Mouse (Mus musculus): Measurements from ENCODE around the gene Ccdc110. TPM values are rescaled to one million over a fixed set of nuclear protein-coding genes. Genes with fewer than 3 reads are reported as not detected.

Ccdc110 gene
- polyA plus RNA-seq, 1 experiment from 2014 or later, result 0.24 TPM

DNA sequence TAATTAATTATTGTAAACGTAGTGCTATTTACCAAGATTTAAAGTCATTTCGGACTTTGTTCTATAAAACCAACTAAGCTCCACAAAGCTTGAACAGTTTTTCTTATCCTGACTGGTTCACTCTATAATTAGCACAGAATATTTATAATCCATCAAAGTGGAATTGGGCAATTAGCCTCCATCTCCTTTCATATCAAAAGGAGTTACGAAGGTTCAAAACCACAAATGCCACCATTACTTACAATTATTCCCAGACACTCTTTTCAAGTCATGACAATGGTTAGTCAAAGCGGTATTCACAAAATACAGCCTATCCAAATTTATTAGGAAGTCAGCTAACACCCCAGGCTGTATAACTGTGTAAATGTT is 28.2 kb upstream of the Ccdc110 start:
- ATAC-seq (ENCODE audit: low read depth), result no peak
- Histone ChIP-seq H3K27ac (ENCODE audit: low read depth, low read length) (no peak overlapping the region), H3K27me3 (ENCODE audit: control insufficient read depth, insufficient read depth, low read length) (no peaks in the 10 kb centered on the region), H3K4me3 (ENCODE audit: low read depth, low read length) (no peak overlapping the region), H3K9ac (replicated peaks; ENCODE audit: low read depth, low read length) (no peak overlapping the region), H3K36me3 (ENCODE audit: control insufficient read depth, insufficient read depth, low read length) (no peaks in the 10 kb centered on the region), H3K4me1 (ENCODE audit: control insufficient read depth, insufficient read depth, low read length) (peaks cover 8% of the 10 kb centered on the region; the same call in 1 of the 2 replicates), H3K4me2 (ENCODE audit: low read depth, low read length) (no peak overlapping the region), H3K9me3 (ENCODE audit: control insufficient read depth, low read length) (no peaks in the 10 kb centered on the region)
- 78% methylated on average over 4 of the region's 4 CpGs for WGBS

DNA sequence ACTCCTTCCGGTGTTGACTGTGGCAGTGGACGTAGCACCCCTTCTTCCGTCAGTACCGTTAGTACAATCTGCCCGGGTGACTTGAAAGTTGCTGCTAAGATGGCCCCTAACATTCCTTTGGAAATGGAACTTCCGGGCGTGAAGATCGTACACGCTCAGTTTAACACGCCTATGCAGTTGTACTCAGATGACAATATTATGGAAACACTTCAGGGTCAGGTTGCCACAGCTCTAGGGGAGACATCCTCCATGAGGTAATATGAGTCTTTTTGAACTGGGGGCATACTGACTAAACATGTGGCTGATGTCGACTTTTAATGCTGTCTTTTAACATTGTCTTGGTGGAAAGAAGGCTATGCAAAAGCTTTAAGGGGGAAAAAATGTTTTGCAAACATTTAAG is 20.7 kb upstream of the Ccdc110 start:
- H3K36me3 ChIP-seq (ENCODE audit: control insufficient read depth, insufficient read depth, low read length), result no peaks in the 10 kb centered on the region
- no peak overlapping the region for H3K4me3 ChIP-seq (ENCODE audit: low read depth, low read length)
- H3K9ac ChIP-seq (replicated peaks; ENCODE audit: low read depth, low read length), result no peak overlapping the region
- no peaks in the 10 kb centered on the region for H3K27me3 ChIP-seq (ENCODE audit: control insufficient read depth, insufficient read depth, low read length)
- H3K4me1 ChIP-seq (ENCODE audit: control insufficient read depth, insufficient read depth, low read length), result peaks cover 3% of the 10 kb centered on the region; the same call in 1 of the 2 replicates
- H3K9me3 ChIP-seq (ENCODE audit: control insufficient read depth, low read length), result no peaks in the 10 kb centered on the region
- 91% methylated on average over 11 of the region's 11 CpGs for WGBS
- ATAC-seq (ENCODE audit: low read depth), result no peak
- H3K27ac ChIP-seq (ENCODE audit: low read depth, low read length), result no peak overlapping the region
- no peak overlapping the region for H3K4me2 ChIP-seq (ENCODE audit: low read depth, low read length)

DNA sequence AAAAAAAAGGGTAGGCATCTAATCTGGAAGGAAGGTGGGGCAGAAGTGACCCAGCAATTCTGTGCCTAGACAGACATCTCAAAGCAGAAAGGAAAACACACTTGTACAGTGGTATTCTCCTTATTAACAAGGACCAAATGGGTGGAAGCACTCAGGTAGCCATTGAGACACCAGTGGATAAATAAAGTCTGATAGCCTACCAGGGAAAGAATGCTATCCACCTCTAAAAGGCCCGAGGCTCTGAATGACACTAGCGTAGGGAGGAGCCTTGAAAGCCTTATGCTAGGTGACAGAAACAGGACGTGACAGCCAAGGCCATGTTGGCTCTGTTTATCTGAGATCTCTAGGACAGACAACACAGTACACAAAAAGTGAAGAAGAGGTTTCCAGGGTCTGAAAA is 17.9 kb upstream of the Ccdc110 start:
- Histone ChIP-seq H3K4me1 (ENCODE audit: control insufficient read depth, insufficient read depth, low read length) (no peaks in the 10 kb centered on the region), H3K4me3 (ENCODE audit: low read depth, low read length) (no peak overlapping the region), H3K4me2 (ENCODE audit: low read depth, low read length) (no peak overlapping the region), H3K9me3 (ENCODE audit: control insufficient read depth, low read length) (no peaks in the 10 kb centered on the region), H3K36me3 (ENCODE audit: control insufficient read depth, insufficient read depth, low read length) (no peaks in the 10 kb centered on the region), H3K27me3 (ENCODE audit: control insufficient read depth, insufficient read depth, low read length) (no peaks in the 10 kb centered on the region), H3K9ac (replicated peaks; ENCODE audit: low read depth, low read length) (no peak overlapping the region), H3K27ac (ENCODE audit: low read depth, low read length) (no peak overlapping the region)
- WGBS, result 94% methylated on average over 3 of the region's 3 CpGs
- no peak for ATAC-seq (ENCODE audit: low read depth)

- Histone ChIP-seq H3K36me3 (ENCODE audit: control insufficient read depth, insufficient read depth, low read length) (no peaks in the 10 kb centered on the region), H3K27ac (ENCODE audit: low read depth, low read length) (no peak overlapping the region), H3K4me3 (ENCODE audit: low read depth, low read length) (no peak overlapping the region), H3K9ac (replicated peaks; ENCODE audit: low read depth, low read length) (no peak overlapping the region), H3K4me1 (ENCODE audit: control insufficient read depth, insufficient read depth, low read length) (no peaks in the 10 kb centered on the region), H3K4me2 (ENCODE audit: low read depth, low read length) (no peak overlapping the region), H3K27me3 (ENCODE audit: control insufficient read depth, insufficient read depth, low read length) (no peaks in the 10 kb centered on the region), H3K9me3 (ENCODE audit: control insufficient read depth, low read length) (no peaks in the 10 kb centered on the region)
- 79% methylated on average over 20 of the region's 20 CpGs for WGBS
- ATAC-seq (ENCODE audit: low read depth), result no peak
Measured at GRCm38 (mm10) chr8:45917040-45917679, 17.3 kb upstream of the Ccdc110 start.

DNA sequence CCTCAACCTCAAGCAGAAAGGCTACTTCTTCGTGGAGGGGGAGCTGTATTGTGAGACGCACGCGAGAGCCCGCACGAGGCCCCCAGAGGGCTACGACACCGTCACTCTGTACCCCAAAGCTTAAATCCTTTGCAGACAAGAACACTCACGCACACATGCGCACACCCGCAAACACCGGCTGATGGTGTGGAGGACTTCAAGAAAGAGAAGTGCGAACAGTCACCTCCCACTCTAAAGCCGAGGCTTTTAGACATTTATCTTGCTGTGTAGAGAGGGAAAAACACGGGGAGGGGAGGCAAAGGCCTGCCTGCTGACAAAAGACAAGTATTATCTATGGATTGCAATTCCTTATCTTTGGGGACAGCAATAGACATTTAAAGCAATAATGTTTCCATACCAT is 15.5 kb upstream of the Ccdc110 start:
- no peak for ATAC-seq (ENCODE audit: low read depth)
- no peaks in the 10 kb centered on the region for H3K36me3 ChIP-seq (ENCODE audit: control insufficient read depth, insufficient read depth, low read length)
- H3K27me3 ChIP-seq (ENCODE audit: control insufficient read depth, insufficient read depth, low read length), result no peaks in the 10 kb centered on the region
- H3K9me3 ChIP-seq (ENCODE audit: control insufficient read depth, low read length), result no peaks in the 10 kb centered on the region
- no peak overlapping the region for H3K4me3 ChIP-seq (ENCODE audit: low read depth, low read length)
- 89% methylated on average over 15 of the region's 15 CpGs for WGBS
- no peak overlapping the region for H3K4me2 ChIP-seq (ENCODE audit: low read depth, low read length)
- no peak overlapping the region for H3K9ac ChIP-seq (replicated peaks; ENCODE audit: low read depth, low read length)
- H3K4me1 ChIP-seq (ENCODE audit: control insufficient read depth, insufficient read depth, low read length), result no peaks in the 10 kb centered on the region
- no peak overlapping the region for H3K27ac ChIP-seq (ENCODE audit: low read depth, low read length)

DNA sequence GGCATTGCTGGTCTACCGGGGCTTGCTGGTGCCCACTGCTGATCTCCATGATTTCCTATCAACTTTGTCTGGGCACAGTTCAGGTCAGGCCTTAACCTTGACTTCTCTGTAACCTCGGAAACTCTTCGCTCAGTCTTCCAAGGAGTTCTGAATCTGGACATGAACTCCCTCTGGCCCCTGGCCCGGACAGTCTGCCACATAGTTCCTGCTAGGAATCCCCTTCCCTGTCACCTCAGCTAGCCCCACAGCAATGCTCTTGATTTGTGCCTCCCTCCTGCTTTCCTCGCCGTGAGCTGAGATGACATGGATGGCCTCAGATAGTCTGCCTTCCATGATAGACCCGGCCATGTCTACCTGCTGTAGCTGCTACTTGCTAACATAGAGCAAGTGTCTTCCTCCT is 14.0 kb upstream of the Ccdc110 start:
- Histone ChIP-seq H3K9me3 (ENCODE audit: control insufficient read depth, low read length) (no peaks in the 10 kb centered on the region), H3K9ac (replicated peaks; ENCODE audit: low read depth, low read length) (no peak overlapping the region), H3K36me3 (ENCODE audit: control insufficient read depth, insufficient read depth, low read length) (no peaks in the 10 kb centered on the region), H3K27me3 (ENCODE audit: control insufficient read depth, insufficient read depth, low read length) (no peaks in the 10 kb centered on the region), H3K4me2 (ENCODE audit: low read depth, low read length) (no peak overlapping the region), H3K4me3 (ENCODE audit: low read depth, low read length) (no peak overlapping the region), H3K4me1 (ENCODE audit: control insufficient read depth, insufficient read depth, low read length) (no peaks in the 10 kb centered on the region), H3K27ac (ENCODE audit: low read depth, low read length) (no peak overlapping the region)
- ATAC-seq (ENCODE audit: low read depth), result no peak
- 95% methylated on average over 7 of the region's 7 CpGs for WGBS

DNA sequence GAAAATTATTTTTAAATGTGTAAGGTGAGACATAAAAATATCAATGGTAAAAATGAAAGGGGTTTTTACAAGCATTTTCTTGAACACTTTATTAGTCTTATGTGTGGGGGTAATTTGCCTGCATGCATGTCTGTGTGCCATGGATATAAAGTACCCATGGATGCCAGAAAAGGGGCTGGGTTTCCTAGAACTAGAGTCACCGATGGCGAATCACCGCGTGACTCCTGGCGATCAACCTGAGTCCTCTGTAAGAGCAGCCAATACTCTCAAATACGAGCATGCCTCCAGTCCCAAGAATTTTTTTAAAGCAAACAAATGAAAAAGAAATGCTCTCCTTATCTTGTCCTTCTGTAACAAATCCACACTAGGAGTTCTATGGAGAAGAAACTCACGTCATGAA is 12.3 kb upstream of the Ccdc110 start:
- H3K27me3 ChIP-seq (ENCODE audit: control insufficient read depth, insufficient read depth, low read length), result no peaks in the 10 kb centered on the region
- no peak overlapping the region for H3K4me3 ChIP-seq (ENCODE audit: low read depth, low read length)
- ATAC-seq (ENCODE audit: low read depth), result no peak
- no peaks in the 10 kb centered on the region for H3K4me1 ChIP-seq (ENCODE audit: control insufficient read depth, insufficient read depth, low read length)
- H3K9ac ChIP-seq (replicated peaks; ENCODE audit: low read depth, low read length), result no peak overlapping the region
- WGBS, result 97% methylated on average over 7 of the region's 7 CpGs
- no peaks in the 10 kb centered on the region for H3K9me3 ChIP-seq (ENCODE audit: control insufficient read depth, low read length)
- H3K4me2 ChIP-seq (ENCODE audit: low read depth, low read length), result no peak overlapping the region
- no peak overlapping the region for H3K27ac ChIP-seq (ENCODE audit: low read depth, low read length)
- no peaks in the 10 kb centered on the region for H3K36me3 ChIP-seq (ENCODE audit: control insufficient read depth, insufficient read depth, low read length)

DNA sequence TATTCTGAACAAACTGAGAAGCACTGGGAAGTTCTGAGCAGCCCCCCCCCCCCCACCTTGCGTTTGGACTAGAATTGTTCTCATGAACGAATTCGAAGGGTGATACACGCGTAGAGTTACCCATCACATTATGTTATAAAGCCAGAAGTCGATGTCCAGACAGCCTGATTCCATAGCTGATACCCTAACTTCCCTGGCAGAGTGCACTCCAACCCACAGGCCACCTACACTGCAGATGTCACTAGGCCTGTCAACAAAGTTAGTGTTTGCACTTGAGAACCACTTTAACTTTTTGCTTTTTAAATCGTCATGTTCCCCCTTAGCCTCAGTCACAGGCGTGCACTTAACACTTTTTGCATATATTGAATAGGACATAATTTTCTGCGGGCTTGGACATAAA is 2.6 kb downstream of the Ccdc110 start:
- no peaks in the 10 kb centered on the region for H3K4me1 ChIP-seq (ENCODE audit: control insufficient read depth, insufficient read depth, low read length)
- ATAC-seq (ENCODE audit: low read depth), result no peak
- H3K4me3 ChIP-seq (ENCODE audit: low read depth, low read length), result no peak overlapping the region
- H3K9ac ChIP-seq (replicated peaks; ENCODE audit: low read depth, low read length), result no peak overlapping the region
- H3K9me3 ChIP-seq (ENCODE audit: control insufficient read depth, low read length), result no peaks in the 10 kb centered on the region
- H3K4me2 ChIP-seq (ENCODE audit: low read depth, low read length), result no peak overlapping the region
- no peak overlapping the region for H3K27ac ChIP-seq (ENCODE audit: low read depth, low read length)
- no peaks in the 10 kb centered on the region for H3K27me3 ChIP-seq (ENCODE audit: control insufficient read depth, insufficient read depth, low read length)
- no peaks in the 10 kb centered on the region for H3K36me3 ChIP-seq (ENCODE audit: control insufficient read depth, insufficient read depth, low read length)
- 88% methylated on average over 9 of the region's 9 CpGs for WGBS

DNA sequence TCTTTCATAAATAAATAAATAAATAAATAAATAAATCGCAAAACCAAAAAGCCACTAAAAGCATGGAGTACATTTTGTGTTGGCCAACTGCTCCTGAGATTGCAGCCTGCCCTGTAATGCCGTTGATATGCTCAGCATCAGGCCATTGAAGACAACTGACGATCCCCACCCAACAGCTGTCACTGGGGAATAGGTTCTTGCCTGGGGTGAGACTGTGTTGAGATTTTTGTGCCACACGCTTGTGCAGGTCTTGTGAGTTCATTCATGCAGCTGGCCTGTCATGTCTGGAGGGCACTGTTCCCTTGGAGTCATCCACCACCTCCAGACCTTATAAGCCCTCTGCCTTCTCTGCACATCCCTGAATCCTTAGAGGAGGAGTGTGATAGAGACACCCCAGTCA is 11.9 kb downstream of the Ccdc110 start:
- Histone ChIP-seq H3K4me3 (ENCODE audit: low read depth, low read length) (no peak overlapping the region), H3K4me1 (ENCODE audit: control insufficient read depth, insufficient read depth, low read length) (no peaks in the 10 kb centered on the region), H3K27ac (ENCODE audit: low read depth, low read length) (no peak overlapping the region), H3K9me3 (ENCODE audit: control insufficient read depth, low read length) (no peaks in the 10 kb centered on the region), H3K36me3 (ENCODE audit: control insufficient read depth, insufficient read depth, low read length) (no peaks in the 10 kb centered on the region), H3K4me2 (ENCODE audit: low read depth, low read length) (no peak overlapping the region), H3K9ac (replicated peaks; ENCODE audit: low read depth, low read length) (no peak overlapping the region), H3K27me3 (ENCODE audit: control insufficient read depth, insufficient read depth, low read length) (no peaks in the 10 kb centered on the region)
- WGBS, result 94% methylated on average over 4 of the region's 4 CpGs
- no peak for ATAC-seq (ENCODE audit: low read depth)
